Mouse (Mus musculus): ENCODE measurements around the gene Dazap1. TPM values are rescaled to one million over a fixed set of nuclear protein-coding genes. Genes with fewer than 3 reads are reported as not detected.
A peak's percentile ranks its signal among the peaks of the same experiment; 100 is the strongest.

Dazap1 gene
- polyA plus RNA-seq, 1 experiment: 175 TPM

DNA sequence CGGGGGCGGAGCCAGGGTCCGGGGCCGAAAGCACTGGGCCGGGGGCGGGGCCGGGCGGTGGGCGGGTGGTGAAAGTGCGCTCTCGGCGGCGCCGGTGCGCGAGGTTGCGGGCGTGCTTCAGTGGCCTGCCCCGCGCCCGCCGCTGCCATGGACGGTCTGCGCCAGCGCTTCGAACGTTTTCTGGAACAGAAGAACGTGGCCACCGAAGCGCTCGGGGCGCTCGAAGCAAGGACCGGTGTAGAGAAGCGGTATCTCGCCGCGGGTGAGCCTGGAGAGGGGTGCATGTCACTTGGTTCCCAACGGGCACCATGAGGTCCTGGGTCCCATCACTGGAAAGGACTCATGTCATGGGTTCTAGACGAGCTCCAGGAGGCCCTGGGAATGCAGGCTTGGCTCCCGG, 68.8 kb downstream of the Dazap1 start:
- peak overlapping the region; percentile 45 for H3K9ac ChIP-seq (ENCODE audit: low read depth, poor library complexity, severe bottlenecking)
- H3K9me3 ChIP-seq (replicated peaks; ENCODE audit: control insufficient read depth, insufficient read depth, low read length, poor library complexity, severe bottlenecking): no peaks in the 10 kb centered on the region
- no peak overlapping the region for H3K27ac ChIP-seq (ENCODE audit: insufficient read depth, low read length)
- H3K27me3 ChIP-seq (ENCODE audit: control insufficient read depth, insufficient read depth, low read length, poor library complexity, severe bottlenecking): no peaks in the 10 kb centered on the region
- no peaks in the 10 kb centered on the region for H3K36me3 ChIP-seq (ENCODE audit: control insufficient read depth, insufficient read depth, low read length, poor library complexity, severe bottlenecking)
- peak overlapping the region; percentile 62 for H3K4me3 ChIP-seq (ENCODE audit: low read depth, low read length)
- TF ChIP-seq EP300 (IDR thresholded peaks at IDR 0.05; ENCODE audit: insufficient read depth, low read depth, low read length) (no peak), CTCF (IDR thresholded peaks at IDR 0.05; ENCODE audit: low read depth, low read length) (no peak), POLR2A (IDR thresholded peaks at IDR 0.05; ENCODE audit: insufficient read depth, low read length) (peak; percentile 36)
- peaks cover 2% of the 10 kb centered on the region for H3K4me1 ChIP-seq (ENCODE audit: control insufficient read depth, insufficient read depth, low read length)

DNA sequence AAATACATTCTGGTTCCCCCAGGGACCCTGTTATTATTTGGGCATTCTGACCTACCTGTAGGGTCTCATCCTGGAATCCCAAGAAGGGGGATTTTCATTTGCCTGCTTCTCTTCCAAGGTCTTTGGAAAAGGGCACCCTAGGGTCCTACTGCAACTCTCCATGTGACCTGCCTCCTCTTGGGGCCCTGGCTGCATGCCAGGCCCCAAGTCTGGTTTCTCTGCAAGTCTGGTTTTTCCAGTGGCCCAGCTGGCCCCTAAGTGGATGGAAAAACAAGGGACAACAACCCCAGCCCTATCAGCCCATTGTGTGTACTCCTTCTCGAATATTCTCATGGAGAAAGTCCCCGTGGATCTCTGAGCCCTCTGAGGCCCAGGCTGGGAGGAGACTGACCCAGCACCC, 69.6 kb downstream of the Dazap1 start:
- H3K36me3 ChIP-seq (ENCODE audit: control insufficient read depth, insufficient read depth, low read length, poor library complexity, severe bottlenecking): no peaks in the 10 kb centered on the region
- no peak for TF ChIP-seq POLR2A (IDR thresholded peaks at IDR 0.05; ENCODE audit: insufficient read depth, low read length)
- no peak for TF ChIP-seq CTCF (IDR thresholded peaks at IDR 0.05; ENCODE audit: low read depth, low read length)
- no peak for TF ChIP-seq EP300 (IDR thresholded peaks at IDR 0.05; ENCODE audit: insufficient read depth, low read depth, low read length)
- H3K9me3 ChIP-seq (replicated peaks; ENCODE audit: control insufficient read depth, insufficient read depth, low read length, poor library complexity, severe bottlenecking): no peaks in the 10 kb centered on the region
- no peaks in the 10 kb centered on the region for H3K27me3 ChIP-seq (ENCODE audit: control insufficient read depth, insufficient read depth, low read length, poor library complexity, severe bottlenecking)
- peak overlapping the region; percentile 62; the same call in 1 of the 2 replicates for H3K4me3 ChIP-seq (ENCODE audit: low read depth, low read length)
- no peak overlapping the region for H3K27ac ChIP-seq (ENCODE audit: insufficient read depth, low read length)
- peaks cover 2% of the 10 kb centered on the region for H3K4me1 ChIP-seq (ENCODE audit: control insufficient read depth, insufficient read depth, low read length)
- peak overlapping the region; percentile 45; the same call in 1 of the 2 replicates for H3K9ac ChIP-seq (ENCODE audit: low read depth, poor library complexity, severe bottlenecking)

DNA sequence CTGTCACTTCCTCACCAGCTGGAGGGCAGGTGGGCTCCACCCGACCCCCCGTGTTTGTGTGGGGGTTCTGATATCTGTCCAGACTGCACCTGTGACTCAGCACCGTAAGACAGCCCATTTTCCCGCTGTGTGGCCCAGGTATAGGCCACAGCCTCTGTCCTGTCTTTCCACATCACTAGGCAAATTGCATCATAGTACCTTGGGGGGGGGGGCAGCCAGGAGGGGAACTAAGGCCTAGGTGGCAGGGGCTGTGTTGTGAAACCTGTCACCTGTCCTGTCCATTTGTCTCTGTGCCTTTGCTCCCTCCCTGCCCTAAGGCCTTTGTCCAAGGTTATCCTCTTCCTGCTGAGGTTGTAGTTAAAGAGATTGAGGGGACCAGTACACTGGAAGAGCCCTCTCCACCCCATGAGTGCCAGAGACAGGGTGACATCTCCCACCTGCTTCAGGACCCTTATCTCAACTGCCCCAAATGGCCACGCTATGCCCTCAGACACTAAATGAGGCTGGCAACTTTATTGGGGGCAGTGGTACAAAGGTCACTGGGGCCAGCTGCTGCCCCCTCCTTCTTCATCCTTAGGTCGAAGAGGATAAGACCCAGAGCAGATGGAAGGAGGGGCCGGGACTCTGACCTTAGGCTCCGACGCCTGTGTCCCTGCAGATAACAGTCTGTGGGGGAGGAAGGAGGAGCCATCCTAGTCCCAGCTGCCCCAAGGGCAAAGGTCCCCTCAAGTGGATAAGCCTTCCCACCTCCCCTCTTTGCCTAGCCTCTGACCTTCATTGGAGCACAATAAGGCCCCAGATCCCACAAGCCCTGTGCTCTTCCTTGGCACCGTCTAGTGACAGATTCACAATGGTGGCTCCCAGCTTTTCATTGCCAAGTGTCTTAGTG, 70.6 kb downstream of the Dazap1 start:
- Histone ChIP-seq H3K9ac (ENCODE audit: low read depth, poor library complexity, severe bottlenecking) (no peak overlapping the region), H3K36me3 (ENCODE audit: control insufficient read depth, insufficient read depth, low read length, poor library complexity, severe bottlenecking) (no peaks in the 10 kb centered on the region), H3K4me3 (ENCODE audit: low read depth, low read length) (no peak overlapping the region), H3K27me3 (ENCODE audit: control insufficient read depth, insufficient read depth, low read length, poor library complexity, severe bottlenecking) (no peaks in the 10 kb centered on the region), H3K9me3 (replicated peaks; ENCODE audit: control insufficient read depth, insufficient read depth, low read length, poor library complexity, severe bottlenecking) (no peaks in the 10 kb centered on the region), H3K27ac (ENCODE audit: insufficient read depth, low read length) (no peak overlapping the region), H3K4me1 (ENCODE audit: control insufficient read depth, insufficient read depth, low read length) (peaks cover 2% of the 10 kb centered on the region)
- TF ChIP-seq CTCF (IDR thresholded peaks at IDR 0.05; ENCODE audit: low read depth, low read length) (no peak), POLR2A (IDR thresholded peaks at IDR 0.05; ENCODE audit: insufficient read depth, low read length) (no peak), EP300 (IDR thresholded peaks at IDR 0.05; ENCODE audit: insufficient read depth, low read depth, low read length) (no peak)

- Histone ChIP-seq H3K27ac (ENCODE audit: insufficient read depth, low read length) (no peak overlapping the region), H3K9ac (ENCODE audit: low read depth, poor library complexity, severe bottlenecking) (no peak overlapping the region), H3K4me1 (ENCODE audit: control insufficient read depth, insufficient read depth, low read length) (peaks cover 2% of the 10 kb centered on the region), H3K36me3 (ENCODE audit: control insufficient read depth, insufficient read depth, low read length, poor library complexity, severe bottlenecking) (no peaks in the 10 kb centered on the region), H3K9me3 (replicated peaks; ENCODE audit: control insufficient read depth, insufficient read depth, low read length, poor library complexity, severe bottlenecking) (no peaks in the 10 kb centered on the region), H3K4me3 (ENCODE audit: low read depth, low read length) (no peak overlapping the region), H3K27me3 (ENCODE audit: control insufficient read depth, insufficient read depth, low read length, poor library complexity, severe bottlenecking) (no peaks in the 10 kb centered on the region)
- no peak for TF ChIP-seq CTCF (IDR thresholded peaks at IDR 0.05; ENCODE audit: low read depth, low read length)
- TF ChIP-seq EP300 (IDR thresholded peaks at IDR 0.05; ENCODE audit: insufficient read depth, low read depth, low read length): no peak
- no peak for TF ChIP-seq POLR2A (IDR thresholded peaks at IDR 0.05; ENCODE audit: insufficient read depth, low read length)
Measured at GRCm38 (mm10) chr10:80332525-80332989, 71.3 kb downstream of the Dazap1 start.

GRCm38 (mm10) chr10:80336263-80336662, 75.0 kb downstream of the Dazap1 start:
- no peak overlapping the region for H3K27ac ChIP-seq (ENCODE audit: insufficient read depth, low read length)
- H3K27me3 ChIP-seq (ENCODE audit: control insufficient read depth, insufficient read depth, low read length, poor library complexity, severe bottlenecking): no peaks in the 10 kb centered on the region
- peaks cover 2% of the 10 kb centered on the region for H3K4me1 ChIP-seq (ENCODE audit: control insufficient read depth, insufficient read depth, low read length)
- H3K4me3 ChIP-seq (ENCODE audit: low read depth, low read length): no peak overlapping the region
- TF ChIP-seq CTCF (IDR thresholded peaks at IDR 0.05; ENCODE audit: low read depth, low read length): no peak
- TF ChIP-seq EP300 (IDR thresholded peaks at IDR 0.05; ENCODE audit: insufficient read depth, low read depth, low read length): no peak
- no peak for TF ChIP-seq POLR2A (IDR thresholded peaks at IDR 0.05; ENCODE audit: insufficient read depth, low read length)
- no peaks in the 10 kb centered on the region for H3K9me3 ChIP-seq (replicated peaks; ENCODE audit: control insufficient read depth, insufficient read depth, low read length, poor library complexity, severe bottlenecking)
- H3K9ac ChIP-seq (ENCODE audit: low read depth, poor library complexity, severe bottlenecking): 0 out of 2 replicates have a peak overlapping the region, but pooled peaks have one; percentile 60
- no peaks in the 10 kb centered on the region for H3K36me3 ChIP-seq (ENCODE audit: control insufficient read depth, insufficient read depth, low read length, poor library complexity, severe bottlenecking)

Other genes starting within 250 kb of the Dazap1 start
- gene Arhgap45, start 244.8 kb upstream of the Dazap1 start, polyA plus RNA-seq (2011; ENCODE audit: insufficient read depth, insufficient read length, low read depth, missing spikeins): 6.5 and 6.9 TPM in 2 replicates
- 176 and 180 TPM in 2 replicates for gene Polr2e, start 221.7 kb upstream of the Dazap1 start, polyA plus RNA-seq (2011; ENCODE audit: insufficient read depth, insufficient read length, low read depth, missing spikeins)
- gene Gpx4, start 214.3 kb upstream of the Dazap1 start, polyA plus RNA-seq (2011; ENCODE audit: insufficient read depth, insufficient read length, low read depth, missing spikeins): 479 and 507 TPM in 2 replicates
- 36.1 and 37.3 TPM in 2 replicates for gene Sbno2, start 155.9 kb upstream of the Dazap1 start, polyA plus RNA-seq (2011; ENCODE audit: insufficient read depth, insufficient read length, low read depth, missing spikeins)
- 70.3 and 91.6 TPM in 2 replicates for gene Stk11, start 145.7 kb upstream of the Dazap1 start, polyA plus RNA-seq (2011; ENCODE audit: insufficient read depth, insufficient read length, low read depth, missing spikeins)
- gene Atp5d, start 122.9 kb upstream of the Dazap1 start, polyA plus RNA-seq (2011; ENCODE audit: insufficient read depth, insufficient read length, low read depth, missing spikeins): 242 and 255 TPM in 2 replicates
- gene Cbarp, start 120.7 kb upstream of the Dazap1 start, polyA plus RNA-seq (2011; ENCODE audit: insufficient read depth, insufficient read length, low read depth, missing spikeins): 29.8 and 33.4 TPM in 2 replicates
- 67.4 and 73.2 TPM in 2 replicates for gene Midn, start 113.2 kb upstream of the Dazap1 start, polyA plus RNA-seq (2011; ENCODE audit: insufficient read depth, insufficient read length, low read depth, missing spikeins)
- gene Cirbp, start 95.5 kb upstream of the Dazap1 start, polyA plus RNA-seq (2011; ENCODE audit: insufficient read depth, insufficient read length, low read depth, missing spikeins): 51.9 and 58.2 TPM in 2 replicates
- gene 1600002K03Rik, start 88.5 kb upstream of the Dazap1 start, polyA plus RNA-seq (2011; ENCODE audit: insufficient read depth, insufficient read length, low read depth, missing spikeins): 7.6 and 7.7 TPM in 2 replicates
- 7.2 and 11.2 TPM in 2 replicates for gene Efna2, start 82.0 kb upstream of the Dazap1 start, polyA plus RNA-seq (2011; ENCODE audit: insufficient read depth, insufficient read length, low read depth, missing spikeins)
- 35.7 and 36.5 TPM in 2 replicates for gene Mum1, start 35.1 kb upstream of the Dazap1 start, polyA plus RNA-seq (2011; ENCODE audit: insufficient read depth, insufficient read length, low read depth, missing spikeins)
- 63.9 and 72.8 TPM in 2 replicates for gene Ndufs7, start 12.4 kb upstream of the Dazap1 start, polyA plus RNA-seq (2011; ENCODE audit: insufficient read depth, insufficient read length, low read depth, missing spikeins)
- 0.68 and 0.82 TPM in 2 replicates for gene Gamt, start 474 bp upstream of the Dazap1 start, polyA plus RNA-seq (2011; ENCODE audit: insufficient read depth, insufficient read length, low read depth, missing spikeins)
- 2,641 and 2,952 TPM in 2 replicates for gene Rps15, start 31.0 kb downstream of the Dazap1 start, polyA plus RNA-seq (2011; ENCODE audit: insufficient read depth, insufficient read length, low read depth, missing spikeins)
- 3.2 and 3.8 TPM in 2 replicates for gene Apc2, start 34.5 kb downstream of the Dazap1 start, polyA plus RNA-seq (2011; ENCODE audit: insufficient read depth, insufficient read length, low read depth, missing spikeins)
- gene 2310011J03Rik, start 59.1 kb downstream of the Dazap1 start, polyA plus RNA-seq (2011; ENCODE audit: insufficient read depth, insufficient read length, low read depth, missing spikeins): 11.6 and 13.2 TPM in 2 replicates
- gene Pcsk4, start 68.0 kb downstream of the Dazap1 start, polyA plus RNA-seq (2011; ENCODE audit: insufficient read depth, insufficient read length, low read depth, missing spikeins): 2.8 and 3.1 TPM in 2 replicates
- gene Reep6, start 68.5 kb downstream of the Dazap1 start, polyA plus RNA-seq (2011; ENCODE audit: insufficient read depth, insufficient read length, low read depth, missing spikeins): 17.3 and 17.6 TPM in 2 replicates
- gene Adamtsl5, start 86.9 kb downstream of the Dazap1 start, polyA plus RNA-seq (2011; ENCODE audit: insufficient read depth, insufficient read length, low read depth, missing spikeins): 3.8 and 5.4 TPM in 2 replicates
- 11.1 and 12.6 TPM in 2 replicates for gene Plk5, start 95.0 kb downstream of the Dazap1 start, polyA plus RNA-seq (2011; ENCODE audit: insufficient read depth, insufficient read length, low read depth, missing spikeins)
- gene Mex3d, start 126.2 kb downstream of the Dazap1 start, polyA plus RNA-seq (2011; ENCODE audit: insufficient read depth, insufficient read length, low read depth, missing spikeins): 25.0 and 28.0 TPM in 2 replicates
- gene Mbd3, start 138.1 kb downstream of the Dazap1 start, polyA plus RNA-seq (2011; ENCODE audit: insufficient read depth, insufficient read length, low read depth, missing spikeins): 81.3 and 84.8 TPM in 2 replicates
- gene Uqcr11, start 145.3 kb downstream of the Dazap1 start, polyA plus RNA-seq (2011; ENCODE audit: insufficient read depth, insufficient read length, low read depth, missing spikeins): 199 and 223 TPM in 2 replicates
- gene Tcf3, start 172.2 kb downstream of the Dazap1 start, polyA plus RNA-seq (2011; ENCODE audit: insufficient read depth, insufficient read length, low read depth, missing spikeins): 78.0 and 78.2 TPM in 2 replicates
- gene Onecut3, start 233.3 kb downstream of the Dazap1 start, polyA plus RNA-seq (2011; ENCODE audit: insufficient read depth, insufficient read length, low read depth, missing spikeins): not detected in 2 replicates

Data from ES-Bruce4 (cell line).